Mouse (Mus musculus): Measurements from ENCODE around the gene Kif21b.

DNA sequence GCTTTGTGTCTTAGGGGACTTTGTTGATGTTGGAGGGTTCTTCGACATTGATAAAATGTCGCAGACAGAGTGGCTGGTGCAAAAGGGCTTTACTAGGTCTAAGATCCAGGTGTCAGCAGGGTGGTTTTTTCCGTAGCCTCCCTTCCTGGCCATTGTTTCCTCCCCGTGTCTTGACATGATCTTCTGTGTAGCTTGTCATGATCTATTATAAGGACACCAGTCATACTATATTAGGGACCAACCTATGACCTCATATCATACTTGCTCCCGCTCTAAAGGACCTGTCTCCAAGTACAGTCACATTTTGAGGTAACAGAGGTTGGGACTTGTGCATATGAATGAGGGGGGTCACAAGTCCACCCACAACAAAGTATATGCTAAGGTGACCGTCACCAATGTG is 29.7 kb downstream of the Kif21b start:
- TF ChIP-seq POLR2A (IDR thresholded peaks at IDR 0.05; ENCODE audit: low read depth, low read length) (no peak), CTCF (IDR thresholded peaks at IDR 0.05; ENCODE audit: extremely low read depth, insufficient read length, insufficient replicate concordance, low read depth, low read length) (no peak)

All from small intestine, adult 2 months (tissue).